Mouse (Mus musculus): Measurements from ENCODE around the gene Snta1.

- TF ChIP-seq CTCF (conservative IDR thresholded peaks at IDR 0.05; ENCODE audit: low read length) (no peak), POU5F1 (IDR thresholded peaks at IDR 0.05; ENCODE audit: borderline replicate concordance, low read length) (no peak)
Observed at GRCm38 (mm10) chr2:154456621-154457020, 48.7 kb upstream of the Snta1 start.

Measured in E14TG2a.4 (cell line).